Mouse (Mus musculus): Measurements from ENCODE around the gene Olig3.

DNA sequence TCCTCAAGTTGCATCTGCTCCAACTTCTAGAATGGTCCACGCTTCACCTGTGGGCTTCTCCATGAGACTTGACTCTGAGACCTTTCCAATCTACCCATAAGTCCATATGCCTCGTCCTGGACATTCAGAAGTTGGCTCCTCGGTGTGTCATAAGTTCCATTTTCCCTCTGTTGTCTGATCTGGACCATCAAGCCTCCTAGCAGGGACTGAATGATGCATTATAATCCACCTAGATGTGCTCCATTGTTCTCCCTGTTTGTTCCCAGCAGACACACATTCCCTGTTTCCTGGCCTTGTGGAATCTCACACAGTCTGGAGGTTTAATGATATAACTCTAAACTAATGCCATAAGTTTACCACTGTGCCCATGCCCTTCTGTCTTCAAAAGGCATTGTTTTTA is 50.8 kb downstream of the Olig3 start:
- TF ChIP-seq CTCF (IDR thresholded peaks at IDR 0.05; ENCODE audit: low read depth, low read length) (no peak), POLR2AphosphoS5 (IDR thresholded peaks at IDR 0.05; ENCODE audit: insufficient replicate concordance, low read depth, low read length) (no peak), TAL1 (conservative IDR thresholded peaks at IDR 0.05; ENCODE audit: low read depth, low read length) (no peak), GATA1 (IDR thresholded peaks at IDR 0.05; ENCODE audit: borderline replicate concordance, low read length) (no peak), GATA2 (IDR thresholded peaks at IDR 0.05; ENCODE audit: borderline replicate concordance, low read depth, low read length) (no peak)

Data from G1E (cell line).